Mouse (Mus musculus): ENCODE data around the gene Cyp2w1.

DNA sequence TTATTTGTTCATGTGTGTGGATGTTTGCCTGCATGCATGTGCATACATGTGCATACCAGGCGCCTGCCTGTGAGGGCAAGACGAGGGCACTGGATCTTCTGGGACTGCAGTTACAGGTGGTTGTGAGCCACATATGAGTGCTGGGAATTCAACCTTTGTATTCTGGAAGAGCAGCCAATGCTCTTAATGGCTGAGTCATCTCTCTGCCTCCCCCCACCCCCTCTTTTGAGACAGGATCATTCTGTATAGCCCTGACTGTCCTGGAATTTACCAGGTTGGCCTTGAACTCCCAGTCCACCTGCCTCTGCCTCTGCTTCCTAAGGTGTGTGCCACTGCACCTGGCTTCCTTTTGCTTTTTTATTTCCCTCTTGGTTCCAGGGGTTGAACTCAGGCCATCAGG, 22.4 kb downstream of the Cyp2w1 start:
- TF ChIP-seq CTCF (IDR thresholded peaks at IDR 0.05; ENCODE audit: low read depth, low read length): no peak
- no peak for TF ChIP-seq POLR2A (IDR thresholded peaks at IDR 0.05; ENCODE audit: extremely low read depth, insufficient read depth, low read length)

Measured in liver, adult 2 months (tissue).